Mouse (Mus musculus) right cerebral cortex, postnatal 25 days (tissue): ENCODE measurements around the gene Gm17617.
A peak's percentile ranks its signal among the peaks of the same experiment; 100 is the strongest.
"Not testable (repeated sequence)": the region's sequence is repeated elsewhere in the genome, so short reads cannot be mapped to it uniquely, and the experiment has no call there.

Experiments used
- DNase-seq: peaks from one replicate; pipeline ENCODE4 v3.0.0; 2022

Gene Gm17617

DNA sequence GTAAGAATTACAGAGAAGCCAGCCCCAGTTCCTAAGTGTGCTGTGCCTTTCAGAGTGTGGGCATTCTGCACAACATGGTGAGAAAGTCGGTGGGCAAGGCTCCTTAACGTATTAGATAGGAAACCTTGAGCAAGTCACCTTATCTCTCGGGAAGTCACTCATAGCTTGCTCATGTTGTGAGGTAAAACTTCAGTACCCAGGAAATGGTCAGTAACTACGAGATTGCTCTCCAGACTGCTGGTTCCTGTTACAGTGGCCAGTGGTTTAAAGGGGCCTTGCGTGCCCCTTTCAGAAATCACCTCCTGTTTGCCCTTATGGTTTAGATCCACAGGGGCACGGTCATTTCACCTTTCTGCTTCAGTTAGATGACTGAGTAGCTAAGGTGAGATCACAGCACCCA, 19.0 kb downstream of the Gm17617 start:
- DNase-seq: no peak

DNA sequence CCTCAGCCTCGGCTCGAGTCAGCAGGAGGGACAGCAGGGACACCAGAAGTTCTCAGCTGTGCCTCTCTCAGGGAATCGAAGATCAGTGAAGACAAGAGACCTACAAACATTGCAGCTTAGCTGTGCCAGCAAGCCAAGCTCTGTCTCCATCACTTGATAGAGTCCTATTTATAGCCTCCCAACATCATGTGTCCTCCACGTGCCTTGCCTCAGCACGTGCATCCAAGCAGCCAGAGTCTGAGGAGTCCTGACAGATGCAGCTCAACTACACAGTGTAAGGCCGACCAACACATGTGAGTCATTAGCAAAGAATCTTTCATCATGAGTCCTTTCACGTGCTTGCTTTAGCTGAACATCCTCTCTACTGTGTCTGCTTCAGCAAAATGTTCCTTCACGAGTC, 25.7 kb downstream of the Gm17617 start:
- DNase-seq: no peak

DNA sequence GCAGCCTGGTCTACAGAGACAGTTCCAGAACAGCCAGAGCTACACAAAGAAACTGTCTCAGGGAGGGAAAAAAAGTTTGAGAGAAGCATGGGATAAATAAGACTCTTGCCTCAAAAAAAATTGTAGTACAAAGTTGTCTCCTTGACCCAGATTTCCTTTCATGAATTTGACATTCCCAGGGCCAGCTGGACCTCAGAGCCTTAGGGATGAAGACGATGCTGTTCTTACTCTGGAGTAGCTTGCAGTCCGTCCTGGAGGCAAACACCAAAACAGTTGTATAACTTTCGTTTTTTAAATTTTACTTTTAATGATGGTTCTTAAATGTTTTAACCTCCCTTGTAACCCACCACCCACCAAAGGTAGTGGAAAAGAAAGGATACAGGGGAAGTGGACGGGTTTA, 26.2 kb downstream of the Gm17617 start:
- no peak for DNase-seq

DNA sequence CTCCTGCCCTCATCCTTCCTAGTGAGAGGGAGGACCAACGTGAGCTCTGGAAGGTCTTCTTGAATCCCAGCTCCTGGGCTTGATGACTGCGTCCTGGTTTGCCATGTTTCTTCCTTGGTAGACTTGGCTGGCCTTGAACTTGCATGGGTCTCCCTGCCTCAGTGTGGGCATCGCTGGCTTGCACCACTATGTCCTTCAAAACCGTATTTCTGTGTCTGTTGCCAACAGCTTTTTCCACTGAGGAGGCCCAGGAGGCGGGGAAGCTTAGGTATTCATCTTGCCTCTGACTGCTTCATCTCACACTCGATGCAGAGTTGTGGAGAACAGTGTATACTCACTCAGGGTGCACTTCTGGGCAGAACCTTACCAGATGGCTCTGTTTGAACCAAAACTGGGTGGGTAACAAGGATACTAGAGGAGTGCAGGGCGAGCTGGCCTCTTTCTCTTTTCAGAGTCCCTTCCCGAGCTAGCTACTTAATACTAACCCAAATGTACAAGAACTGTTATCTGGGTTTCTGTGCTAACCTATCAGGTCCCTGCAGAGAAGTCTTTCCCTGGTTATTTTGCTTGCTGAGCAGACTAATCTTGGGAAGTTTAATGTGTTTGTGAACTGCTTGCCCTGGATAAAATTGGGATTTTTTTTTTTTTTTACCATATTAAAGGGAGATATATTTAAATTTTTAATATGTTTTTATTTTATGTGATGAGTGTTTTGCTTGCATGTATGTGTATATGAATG, 27.2 kb downstream of the Gm17617 start:
- no peak for DNase-seq

DNA sequence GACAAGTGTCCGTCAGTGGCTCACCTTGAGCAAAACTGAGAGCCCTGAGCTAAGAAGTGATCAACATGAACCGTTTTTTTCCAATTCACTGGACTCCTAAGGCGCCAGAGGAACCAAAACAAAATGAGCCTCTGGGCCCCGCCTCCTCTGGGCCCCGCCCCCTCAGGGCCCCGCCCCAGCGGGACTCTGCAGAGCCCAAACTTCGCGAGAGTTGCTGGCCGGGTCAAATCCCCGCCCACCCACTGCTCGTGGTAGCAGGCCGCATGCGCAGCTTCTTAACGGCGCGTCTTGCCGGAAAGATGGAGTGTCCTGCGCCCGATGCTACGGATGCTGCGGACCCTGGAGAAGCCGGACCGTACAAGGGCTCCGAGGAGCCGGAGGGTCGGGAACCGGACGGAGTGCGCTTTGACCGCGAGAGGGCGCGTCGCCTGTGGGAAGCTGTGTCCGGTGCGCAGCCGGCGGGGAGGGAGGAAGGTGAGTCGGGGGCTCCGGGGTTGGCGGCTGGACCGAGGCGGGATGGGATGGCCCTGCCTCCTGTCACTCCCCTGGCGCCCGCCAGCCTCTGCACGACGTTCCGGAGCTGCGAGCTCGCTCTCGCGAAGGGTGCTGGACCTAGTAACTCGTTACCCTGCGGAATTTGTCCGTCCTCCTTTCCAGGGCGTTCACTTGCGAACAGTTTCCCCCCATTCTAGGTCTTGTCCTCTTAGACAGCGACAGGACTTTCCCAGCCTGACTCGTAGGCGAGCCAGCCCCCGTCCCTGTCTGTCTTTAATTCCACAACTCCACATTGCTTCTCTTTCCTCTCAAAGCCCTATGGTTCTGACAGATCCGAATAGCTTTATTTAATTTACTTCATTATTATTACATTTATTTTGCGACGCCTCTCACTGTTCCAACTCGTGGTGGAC, 28.0 kb downstream of the Gm17617 start, which contains the start of gene Zfp346:
Zfp346 (plus strand) TSS at position 267 of the 908 bp plus-strand sequence.
- peak; percentile 95 for DNase-seq

DNA sequence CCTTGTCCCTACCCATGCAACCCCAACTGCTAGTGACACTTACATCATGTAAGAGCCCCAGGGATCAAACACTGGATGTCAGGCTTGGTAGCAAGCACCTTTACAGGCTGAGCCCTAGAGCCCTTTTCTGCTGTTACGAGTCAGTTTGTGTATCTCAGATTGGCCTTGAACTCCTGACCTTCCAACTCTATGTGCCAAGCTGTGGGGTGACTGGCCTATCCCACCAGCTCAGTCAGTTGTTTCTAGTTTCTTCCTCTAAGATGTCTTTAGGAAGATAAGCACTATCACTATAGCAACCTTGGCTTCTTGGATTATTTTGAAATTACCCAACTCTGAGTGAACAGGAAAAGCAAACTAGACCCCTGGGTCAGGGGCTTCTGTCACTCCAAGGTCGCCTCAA, 30.0 kb downstream of the Gm17617 start:
- DNase-seq: no peak

DNA sequence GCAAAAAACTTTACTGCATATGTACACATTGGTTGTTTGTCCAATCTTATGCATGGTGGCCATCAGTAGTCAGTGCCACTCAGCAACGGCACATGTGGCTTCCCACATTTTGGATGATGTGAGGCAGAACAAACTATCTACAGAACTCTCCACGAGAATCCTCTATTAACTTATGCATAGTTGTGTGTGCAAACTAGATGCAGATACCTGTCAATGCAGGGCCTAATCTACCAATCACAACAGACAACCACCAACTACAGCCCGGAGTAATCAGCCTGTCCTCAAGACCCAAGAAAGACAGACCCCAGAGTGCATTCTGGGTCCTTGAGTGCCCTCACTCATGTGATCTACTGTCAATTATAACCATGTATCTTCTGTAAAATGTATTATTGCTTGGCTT, 31.0 kb downstream of the Gm17617 start:
- DNase-seq: no peak

DNA sequence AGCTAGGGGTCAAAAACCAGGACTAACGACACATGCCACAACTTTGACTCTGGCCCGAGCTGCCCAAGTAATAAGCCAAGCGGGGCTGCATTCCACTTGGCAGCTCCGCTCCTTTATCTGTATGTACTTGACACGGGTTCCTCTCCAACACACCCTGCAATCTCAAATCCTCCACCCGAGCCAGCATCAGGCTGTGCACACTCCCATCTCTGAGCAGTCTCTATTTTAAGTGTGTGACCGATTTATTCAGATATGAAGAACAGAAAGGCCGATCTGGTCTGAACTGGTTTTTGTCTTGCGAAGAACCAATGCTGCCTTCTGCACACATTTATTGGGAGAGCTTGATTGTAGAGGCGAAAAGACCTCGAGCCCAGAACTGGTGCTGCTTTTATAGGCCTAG, 31.7 kb downstream of the Gm17617 start:
- DNase-seq: no peak

DNA sequence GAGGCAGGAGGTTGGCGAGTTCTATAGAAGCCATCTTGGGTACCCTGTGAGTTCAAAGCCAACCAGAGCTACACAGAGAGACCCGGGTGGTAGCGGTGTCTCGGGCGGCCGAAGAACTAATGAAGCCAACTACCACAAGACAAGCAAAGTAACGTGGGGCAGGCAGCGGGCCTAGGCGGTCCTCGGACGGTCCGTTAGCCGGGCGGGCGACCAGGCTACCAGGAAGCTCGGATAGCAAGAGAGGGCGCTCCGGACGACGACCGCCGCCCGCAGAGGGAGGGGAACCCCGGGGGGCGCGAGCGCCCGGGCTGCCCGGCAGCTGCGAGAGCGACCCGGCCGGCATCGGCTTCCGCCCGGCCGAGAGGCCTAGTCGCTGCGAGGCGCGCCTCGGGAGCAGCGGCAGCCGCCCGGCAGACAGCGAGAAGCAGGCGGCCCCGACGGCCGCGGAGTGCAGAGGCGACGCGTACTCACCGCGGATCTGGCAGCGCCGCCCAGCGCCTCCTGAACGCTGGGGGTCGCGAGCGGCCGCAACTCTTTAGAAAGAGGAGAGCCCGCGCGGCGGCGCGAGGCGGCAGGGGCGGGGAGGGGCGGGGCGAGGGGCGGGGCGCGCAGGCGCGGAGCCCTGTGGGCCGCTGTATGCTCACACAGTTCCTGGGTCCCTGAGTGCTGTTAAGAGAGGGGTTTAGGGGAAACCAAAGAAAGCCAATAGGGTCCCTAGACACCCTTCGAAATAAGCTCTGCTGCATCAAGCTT, 33.4 kb downstream of the Gm17617 start, which contains the start of gene Uimc1:
Uimc1 (minus strand) TSS at position 575 of the 753 bp plus-strand sequence.
- peak; percentile 81 for DNase-seq

DNA sequence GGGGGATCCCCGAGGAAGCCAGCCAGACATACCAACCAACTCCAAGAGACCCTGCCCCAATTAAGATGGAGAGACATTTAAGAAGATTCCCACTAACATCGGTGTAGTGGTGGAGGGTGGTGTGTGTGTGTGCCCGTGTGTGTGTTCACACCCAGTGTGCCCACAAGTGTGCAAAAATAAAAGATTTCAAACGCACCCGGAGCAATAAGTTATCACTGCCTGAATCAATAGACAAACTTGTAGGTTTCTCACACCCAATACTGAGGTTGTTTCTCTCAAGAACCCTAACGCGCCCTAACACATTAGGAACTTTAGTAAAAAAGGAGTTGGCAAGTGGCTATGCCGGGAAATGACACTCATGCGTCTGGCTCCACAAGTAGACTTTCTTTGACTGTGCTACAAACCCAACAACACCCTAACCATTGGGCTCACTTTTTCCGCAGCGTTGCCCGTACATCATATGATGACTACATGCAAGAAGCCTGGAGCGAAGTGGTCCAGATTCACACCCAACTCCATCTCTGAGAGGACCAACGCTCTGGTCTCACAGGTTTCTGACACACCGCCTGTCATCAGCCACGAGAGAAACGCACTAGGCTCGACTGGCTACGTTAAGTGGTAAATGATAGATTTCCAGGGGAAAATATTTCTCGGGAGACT, 34.2 kb downstream of the Gm17617 start:
- DNase-seq: no peak

DNA sequence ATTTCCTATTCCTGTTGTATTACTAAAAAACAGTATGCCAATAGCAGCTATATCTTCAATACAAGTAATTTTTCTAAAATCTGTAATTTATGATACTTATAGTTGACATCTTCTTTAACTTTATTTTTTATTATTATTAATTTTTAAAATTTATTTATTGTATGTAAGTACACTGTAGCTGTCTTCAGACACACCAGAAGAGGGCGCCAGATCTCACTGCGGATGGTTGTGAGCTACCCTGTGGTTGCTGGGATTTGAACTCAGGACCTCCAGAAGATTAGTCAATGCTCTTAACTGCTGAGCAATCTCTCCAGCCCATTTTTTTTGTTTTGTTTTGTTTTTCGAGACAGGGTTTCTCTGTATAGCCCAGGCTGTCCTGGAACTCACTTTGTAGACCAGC, 35.5 kb downstream of the Gm17617 start:
- not testable (repeated sequence) for DNase-seq

DNA sequence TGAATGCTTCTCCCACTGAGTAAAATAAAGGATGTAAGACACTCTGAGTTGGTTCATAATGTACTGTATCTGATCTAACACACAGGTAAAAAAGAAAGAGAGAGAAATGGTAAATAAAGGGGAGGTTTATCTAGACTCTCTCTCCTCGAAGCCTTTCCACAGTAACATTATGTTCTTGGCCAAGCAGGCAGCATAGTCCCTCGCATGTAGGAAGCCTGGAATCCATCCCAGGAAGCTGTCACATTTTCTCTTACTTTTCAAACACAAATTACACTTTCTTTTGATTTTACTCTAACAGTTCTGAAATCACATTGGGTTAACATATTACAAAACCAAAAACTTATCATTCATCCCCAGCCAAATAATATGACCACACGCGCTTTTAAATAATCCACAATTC, 40.8 kb downstream of the Gm17617 start:
- DNase-seq: no peak
